Mouse (Mus musculus) testis, postnatal 14 days (tissue): ENCODE measurements around the gene Kctd4.
A peak's percentile ranks its signal among the peaks of the same experiment; 100 is the strongest.

ENCODE experiments used
- DNase-seq: peaks from one replicate; pipeline ENCODE4 v3.0.0; 2021; ENCODE audit warnings: low spot score

The Kctd4 gene

GRCm38 (mm10) chr14:75990936-75991335 lies 36.1 kb downstream of the Kctd4 start:
- no peak for DNase-seq

- DNase-seq = no peak
These were observed 37.6 kb downstream of the Kctd4 start for GRCm38 (mm10) chr14:75992371-75992770.

GRCm38 (mm10) chr14:75998082-75998481 lies 43.3 kb downstream of the Kctd4 start:
- no peak for DNase-seq

- no peak for DNase-seq
These were observed 47.0 kb downstream of the Kctd4 start for GRCm38 (mm10) chr14:76001781-76002180.

GRCm38 (mm10) chr14:76005011-76005410 lies 50.2 kb downstream of the Kctd4 start:
- DNase-seq = no peak

GRCm38 (mm10) chr14:76008174-76008573 lies 53.4 kb downstream of the Kctd4 start:
- DNase-seq = no peak

GRCm38 (mm10) chr14:76009185-76009584 lies 54.4 kb downstream of the Kctd4 start:
- no peak for DNase-seq

GRCm38 (mm10) chr14:76010102-76011061 lies 55.6 kb downstream of the Kctd4 start, which contains the start of gene Gtf2f2:
TSS of gene Gtf2f2 (minus strand) at chr14:76010865.
- peak; percentile 94 for DNase-seq

- no peak for DNase-seq
These were observed 56.3 kb downstream of the Kctd4 start for GRCm38 (mm10) chr14:76011062-76011457.

GRCm38 (mm10) chr14:76014331-76014730 lies 59.5 kb downstream of the Kctd4 start:
- DNase-seq = no peak
